Mouse (Mus musculus): Measurements from ENCODE around the gene Tbccd1.

The Tbccd1 gene

DNA sequence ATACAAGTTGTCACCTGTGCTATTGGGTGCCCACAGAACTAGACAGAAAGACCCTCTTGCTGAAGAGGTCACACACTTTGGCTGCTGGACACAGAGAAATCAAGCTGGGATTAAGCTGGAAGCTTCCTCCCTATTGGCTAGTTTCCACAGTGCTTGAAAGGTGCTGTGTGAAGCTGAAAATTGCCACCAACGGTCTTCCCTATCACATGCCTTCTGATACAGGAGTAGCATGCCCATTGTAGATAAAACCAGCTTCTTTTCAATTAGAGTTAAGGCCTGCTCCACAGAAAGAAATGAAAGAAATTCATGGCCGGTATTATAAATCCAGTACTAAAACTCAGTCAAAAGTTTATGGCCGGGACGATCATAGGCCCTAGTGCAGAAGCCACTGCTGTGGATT is 4.8 kb downstream of the Tbccd1 start:
- DNase-seq: no peak

GRCm38 (mm10) chr16:22848331-22848730 is 9.1 kb downstream of the Tbccd1 start:
- no peak for DNase-seq

DNA sequence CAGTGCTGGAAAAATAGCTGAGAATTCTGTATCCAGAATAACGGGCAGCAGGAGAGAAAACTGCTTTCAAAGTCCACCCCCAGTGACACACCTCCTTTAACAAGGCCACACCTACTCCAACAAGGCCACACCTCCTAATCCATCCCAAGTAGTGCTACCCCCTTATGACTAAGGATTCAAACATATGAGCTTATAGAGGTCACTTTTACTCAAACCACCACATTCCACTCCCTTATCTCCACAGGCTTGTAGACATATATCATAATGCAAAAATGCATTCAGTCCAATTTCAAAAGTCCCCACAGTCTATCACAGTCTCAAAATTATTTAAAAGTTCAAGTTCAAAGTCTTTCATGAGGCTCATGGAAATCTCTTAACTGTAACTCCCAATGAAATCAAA is 9.8 kb downstream of the Tbccd1 start:
- DNase-seq: no peak

DNA sequence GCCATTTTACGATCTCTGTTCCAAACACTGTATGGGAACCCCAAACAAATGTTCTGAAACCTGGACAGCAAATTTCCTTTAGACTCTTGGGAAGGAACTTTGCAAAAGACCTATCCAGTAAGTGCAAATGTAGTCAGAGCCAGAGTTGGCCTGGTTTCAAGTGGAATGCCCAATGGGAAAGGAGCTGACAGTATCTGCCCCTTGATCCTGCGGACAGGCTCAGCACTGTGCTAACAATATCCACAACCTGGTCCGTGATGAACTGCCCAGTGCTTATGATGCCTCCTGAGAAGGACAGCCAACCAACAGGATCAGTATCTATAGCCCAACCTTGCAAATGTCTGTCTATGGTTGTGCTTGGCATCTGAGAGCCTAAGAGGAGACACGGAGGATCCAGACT is 12.0 kb downstream of the Tbccd1 start:
- no peak for DNase-seq

DNA sequence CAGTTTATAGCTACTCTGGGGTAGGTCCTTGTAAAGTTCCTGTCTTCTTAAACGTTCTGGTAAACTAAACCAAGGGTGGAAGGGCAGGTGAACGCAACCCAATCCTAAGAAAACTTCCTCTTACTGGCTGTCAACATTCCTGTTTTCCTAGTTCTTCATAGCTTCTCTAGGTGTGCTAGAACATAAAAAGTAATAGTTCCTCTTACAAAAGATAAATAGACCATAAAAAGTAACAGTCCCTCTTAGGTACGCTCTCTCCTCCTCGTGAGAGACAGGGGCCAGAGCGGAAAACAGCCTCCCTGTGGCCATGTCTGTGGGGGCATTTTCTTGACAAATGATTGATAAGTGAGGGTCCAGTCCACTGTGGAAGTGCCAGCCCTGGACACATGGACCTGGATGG is 12.6 kb downstream of the Tbccd1 start:
- DNase-seq: no peak

DNA sequence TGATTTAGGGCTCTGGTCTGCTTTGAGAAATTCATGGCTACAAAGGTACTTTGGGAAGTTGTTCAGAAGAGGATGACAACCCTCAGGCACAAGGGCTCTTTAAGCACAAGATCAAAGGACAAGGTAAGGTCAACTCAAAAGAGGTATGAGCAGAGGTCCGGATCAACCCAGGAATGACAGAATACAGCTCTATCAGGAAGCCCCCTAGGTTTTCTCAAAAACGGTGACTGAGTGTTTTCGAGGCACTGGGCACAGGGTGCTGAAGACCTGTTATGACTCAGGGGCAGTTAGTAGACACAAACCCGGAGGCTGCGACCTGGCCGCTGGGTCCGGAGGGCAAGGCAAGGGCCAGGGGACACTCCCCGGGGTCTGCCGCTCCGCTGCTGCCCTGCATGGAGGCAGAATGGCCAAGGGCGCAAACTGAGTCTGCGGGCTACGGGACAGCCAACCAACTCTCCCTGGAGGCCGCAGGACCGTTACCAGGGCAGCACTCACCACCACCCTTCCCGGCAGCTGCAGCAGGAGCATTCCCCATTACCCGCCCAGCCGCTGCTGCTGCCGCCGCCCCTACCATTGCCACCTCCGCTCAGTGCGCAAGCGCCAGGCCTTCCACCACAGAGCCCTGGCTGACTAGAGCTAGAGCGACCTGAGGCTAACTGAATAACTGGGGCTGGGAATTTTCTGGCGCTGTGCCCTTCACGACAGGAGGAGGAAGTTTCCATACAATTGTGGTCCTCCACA is 13.2 kb downstream of the Tbccd1 start:
- peak; percentile 49 for DNase-seq

GRCm38 (mm10) chr16:22842871-22843270 is 14.6 kb downstream of the Tbccd1 start:
- DNase-seq: no peak

- DNase-seq: no peak
Measured at GRCm38 (mm10) chr16:22839146-22839857, 18.2 kb downstream of the Tbccd1 start.

GRCm38 (mm10) chr16:22832932-22833525 is 24.4 kb downstream of the Tbccd1 start:
- no peak for DNase-seq

- DNase-seq: no peak
Measured at GRCm38 (mm10) chr16:22820731-22821130, 36.7 kb downstream of the Tbccd1 start.

DNA sequence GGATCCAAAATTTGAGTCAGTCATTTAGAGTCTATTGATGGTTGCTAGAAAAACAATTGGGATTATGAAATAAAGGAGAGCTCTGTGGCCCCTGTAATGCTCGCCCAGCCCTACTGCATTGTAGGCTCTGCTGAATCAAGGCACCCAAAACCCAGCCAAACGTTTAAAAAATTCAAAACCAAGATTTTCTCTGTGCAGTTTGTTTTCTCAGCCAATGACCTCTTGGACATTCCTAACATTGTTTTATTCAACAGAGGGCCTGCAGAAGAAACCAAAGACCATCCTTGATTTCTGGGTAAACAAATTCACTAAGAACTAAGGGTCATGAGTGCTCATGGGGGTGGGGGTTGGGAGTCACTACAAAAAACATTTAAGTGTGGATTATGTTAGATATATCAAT is 46.0 kb downstream of the Tbccd1 start, which contains the start of gene Crygs:
Gene Crygs (minus strand): TSS at position 101 of the 400 bp plus-strand sequence.
- no peak for DNase-seq

DNA sequence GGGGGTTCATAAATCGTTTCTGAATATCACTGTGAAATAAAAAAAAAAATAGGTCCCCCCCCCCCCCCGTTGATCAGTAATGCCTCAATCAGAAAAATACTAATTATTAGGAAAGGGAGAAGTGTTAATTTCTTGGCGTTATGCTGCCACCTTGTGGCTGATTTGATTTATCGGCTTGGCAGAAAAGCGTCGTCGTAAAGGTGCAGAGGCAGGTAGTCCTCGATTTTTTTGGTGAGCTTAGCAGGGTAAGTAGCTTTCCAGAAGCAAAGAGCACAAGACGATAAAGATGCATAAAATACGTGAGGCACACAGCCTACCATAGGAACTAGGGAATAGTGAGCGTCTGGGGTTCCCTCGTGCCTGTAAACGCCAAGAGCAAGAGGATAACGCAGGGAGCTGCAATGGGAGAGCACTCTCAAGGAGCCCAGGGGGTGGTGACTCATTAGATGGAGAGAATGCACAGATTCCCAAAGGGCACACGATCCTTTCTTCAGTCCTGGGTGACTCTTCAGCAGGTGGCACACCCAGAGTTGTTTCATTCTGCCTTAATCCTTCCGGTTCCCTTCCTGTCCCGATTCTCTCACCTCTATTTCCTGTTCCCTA is 49.9 kb downstream of the Tbccd1 start:
- DNase-seq: peak; percentile 56

DNA sequence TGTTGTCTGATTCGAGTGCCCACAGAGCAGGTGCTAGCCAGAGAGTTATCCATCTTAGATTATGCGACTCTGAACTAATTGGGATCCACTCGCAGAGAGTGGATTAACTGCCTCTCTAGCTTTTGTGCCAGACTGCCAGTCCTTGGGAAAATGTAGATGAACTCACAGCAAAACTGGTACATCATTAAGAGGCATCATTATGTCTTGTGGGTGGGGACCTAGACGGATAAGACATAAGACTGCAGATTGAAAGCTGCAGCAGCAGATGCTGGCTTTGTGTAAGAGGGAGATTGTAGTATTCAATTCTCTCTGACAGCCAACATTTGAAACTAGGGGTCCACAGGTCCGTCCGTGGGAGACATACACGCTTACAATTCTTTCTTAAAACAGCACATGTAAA is 54.7 kb downstream of the Tbccd1 start:
- no peak for DNase-seq

- DNase-seq: no peak
Measured at GRCm38 (mm10) chr16:22800849-22801109, 56.7 kb downstream of the Tbccd1 start.

GRCm38 (mm10) chr16:22800026-22800848 is 57.2 kb downstream of the Tbccd1 start:
- no peak for DNase-seq

- DNase-seq: no peak
Measured at GRCm38 (mm10) chr16:22798520-22798919, 58.9 kb downstream of the Tbccd1 start.

- no peak for DNase-seq
Measured at GRCm38 (mm10) chr16:22797521-22797920, 59.9 kb downstream of the Tbccd1 start.

DNA sequence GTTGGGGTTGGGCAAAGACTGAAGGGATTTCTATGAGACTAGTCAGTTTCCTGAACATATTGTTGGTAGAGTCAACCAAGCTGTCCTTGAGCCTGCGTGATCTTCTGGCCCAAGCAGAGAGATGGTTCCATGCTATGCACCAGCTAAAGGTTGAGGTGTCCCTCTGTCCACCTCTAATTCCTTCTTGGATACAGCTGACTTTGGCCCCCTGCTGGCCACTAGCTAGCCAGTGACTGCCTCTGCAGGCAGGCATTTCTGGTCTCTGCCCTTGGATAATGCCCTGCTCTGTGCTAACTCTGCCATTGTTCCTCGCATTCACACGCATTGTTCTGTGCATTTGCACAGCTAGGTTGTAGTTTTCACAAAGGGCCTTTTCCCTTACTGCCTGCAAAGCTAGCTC is 62.0 kb downstream of the Tbccd1 start:
- no peak for DNase-seq

DNA sequence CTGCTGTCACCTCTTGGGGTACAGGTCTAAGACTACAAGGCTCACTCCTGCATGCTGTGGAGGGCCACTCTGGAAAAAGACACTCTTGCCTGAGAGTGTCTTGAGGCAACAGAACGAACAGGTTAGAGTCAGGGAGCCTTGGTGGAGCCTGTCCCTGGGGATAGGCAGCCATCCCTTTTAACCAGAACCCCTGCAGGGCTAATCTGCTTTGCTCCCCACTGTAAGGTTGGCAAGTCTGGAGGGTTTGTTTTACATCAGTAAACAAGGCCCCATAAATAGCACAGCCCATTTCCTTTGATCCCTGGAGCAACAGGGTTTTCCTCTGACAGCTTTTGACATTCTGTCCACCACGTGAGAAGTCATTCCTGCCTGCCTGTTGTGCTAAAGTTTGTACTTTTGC is 66.2 kb downstream of the Tbccd1 start:
- no peak for DNase-seq

GRCm38 (mm10) chr16:22789908-22790367 is 67.5 kb downstream of the Tbccd1 start:
- peak; percentile 43 for DNase-seq

- DNase-seq: no peak
Measured at GRCm38 (mm10) chr16:22782686-22783085, 74.8 kb downstream of the Tbccd1 start.

DNA sequence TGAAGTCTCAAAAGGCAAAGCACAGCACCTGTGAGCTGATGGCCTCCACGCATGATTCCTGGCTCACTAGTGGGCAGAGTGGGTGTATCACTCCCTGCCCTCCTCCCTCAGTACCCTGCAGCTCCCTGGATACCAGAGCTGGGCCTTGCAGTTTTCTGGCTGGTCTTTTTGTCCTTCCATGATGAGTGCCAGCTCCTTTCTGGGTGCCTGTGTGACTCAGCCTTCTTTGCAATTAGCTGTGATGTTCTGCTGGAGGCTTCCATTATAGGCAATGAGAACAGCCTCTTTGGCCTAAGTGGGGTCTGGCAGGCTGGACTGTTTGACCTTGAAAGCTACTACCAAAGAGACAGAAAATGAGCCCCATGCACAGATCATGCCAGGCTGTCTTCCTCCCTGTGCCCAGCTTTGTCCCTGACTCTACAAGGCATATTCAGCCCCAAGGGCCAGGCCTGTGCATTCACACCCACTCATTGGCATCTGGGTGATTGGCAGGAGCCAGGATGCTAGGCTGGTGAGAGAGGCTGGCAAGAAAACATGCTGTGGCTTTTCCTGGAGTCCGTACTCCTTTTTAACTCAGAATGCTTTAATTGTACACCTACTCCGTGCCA is 78.1 kb downstream of the Tbccd1 start:
- DNase-seq: no peak

All from thymus, postnatal 14 days (tissue).